ENCODE assay signal across 10 mouse cellular contexts in genomic region chr13:73772655-73773054, GRCm38 (mm10). TPM values are rescaled to one million over a fixed set of nuclear protein-coding genes. Genes with fewer than 3 reads are reported as not detected.
DNase-seq lines count a peak whose midpoint lies in the region; ATAC-seq and TF ChIP-seq lines count a peak whose summit lies in the region.
"Had no signal": no experiment of that assay in that cellular context is flagged by ENCODE, and none has a peak within 500 bp of the region (broad histone marks: within the 10 kb centered on the region; RNA-seq: fewer than 3 reads in every experiment).

No protein-coding gene starts in this region.

- H3K27ac ChIP-seq in heart, embryonic 10.5 days: no peak overlapping the region
- H3K27ac ChIP-seq in intestine, postnatal 0 days (ENCODE audit: low read depth, low read length): peak overlapping the region; percentile 28
- H3K27ac ChIP-seq: midbrain, embryonic 15.5 days had no signal

- TF ChIP-seq CTCF in intestine, postnatal 0 days (IDR thresholded peaks at IDR 0.05; ENCODE audit: low read depth): peak; percentile 74

- no peak overlapping the region for H3K4me3 ChIP-seq in heart, embryonic 10.5 days
- H3K4me3 ChIP-seq in intestine, postnatal 0 days (ENCODE audit: low read depth, low read length): no peak overlapping the region
- H3K4me3 ChIP-seq: midbrain, embryonic 15.5 days had no signal

- 38% methylated on average over 2 of the region's 2 CpGs for WGBS in heart, embryonic 10.5 days
- 16% methylated on average over 2 of the region's 2 CpGs for WGBS in intestine, postnatal 0 days

- no peaks in the 10 kb centered on the region for H3K9me3 ChIP-seq in heart, embryonic 10.5 days
- H3K9me3 ChIP-seq in intestine, postnatal 0 days (ENCODE audit: control insufficient read depth): no peaks in the 10 kb centered on the region
- H3K9me3 ChIP-seq: G1E; midbrain, embryonic 15.5 days had no signal

- no peak overlapping the region for H3K4me2 ChIP-seq in intestine, postnatal 0 days (replicated peaks; ENCODE audit: low read depth)
- H3K4me2 ChIP-seq: midbrain, embryonic 15.5 days had no signal

- no peak overlapping the region for H3K9ac ChIP-seq in intestine, postnatal 0 days (ENCODE audit: low read depth, low read length)
- H3K9ac ChIP-seq: midbrain, embryonic 15.5 days had no signal

- peaks cover 63% of the 10 kb centered on the region for H3K4me1 ChIP-seq in heart, embryonic 10.5 days
- H3K4me1 ChIP-seq in intestine, postnatal 0 days (replicated peaks; ENCODE audit: control insufficient read depth, insufficient read depth, low read length): peaks cover 33% of the 10 kb centered on the region

- peak; percentile 21 to 26 for DNase-seq in heart, postnatal 14 days
- no peak for DNase-seq in heart, embryonic 10.5 days (ENCODE audit: low spot score)
- peak; percentile 66 to 68 for DNase-seq in CD8-positive naive resting alpha-beta T cell, adult 2 months (ENCODE audit: low read depth in 2 of 2, low spot score in 2 of 2)
- DNase-seq in naive thymus-derived CD4-positive, alpha-beta T cell, adult 2 months (ENCODE audit: low read depth): peak; percentile 79
- no peak for DNase-seq in urinary bladder, postnatal 25 days (ENCODE audit: low spot score)
- no peak for DNase-seq in gastrocnemius, postnatal 10 days
- no peak for DNase-seq in Muller cell, postnatal 12 days (ENCODE audit: inconsistent ontology term)

- ATAC-seq in intestine, postnatal 0 days: no peak

- H3K27me3 ChIP-seq in heart, embryonic 10.5 days (ENCODE audit: insufficient read depth, poor library complexity, severe bottlenecking): no peaks in the 10 kb centered on the region
- H3K27me3 ChIP-seq in intestine, postnatal 0 days (replicated peaks; ENCODE audit: control insufficient read depth, insufficient read depth, low read length): no peaks in the 10 kb centered on the region
- H3K27me3 ChIP-seq: midbrain, embryonic 15.5 days had no signal

- intact Hi-C loops in heart, postnatal 14 days (cut with DNase I): no loop called here

- H3K36me3 ChIP-seq in heart, embryonic 10.5 days: peaks cover 18% of the 10 kb centered on the region; the same call in 1 of the 2 replicates
- H3K36me3 ChIP-seq in intestine, postnatal 0 days (ENCODE audit: control insufficient read depth, insufficient read depth): peaks cover 10% of the 10 kb centered on the region
- H3K36me3 ChIP-seq: G1E; midbrain, embryonic 15.5 days had no signal

RNA-seq across cellular contexts. Expression of gene Slc12a7, which starts 39.8 kb away (rescaled TPM):
- 100 to 1,000 TPM; 151 to 165 TPM for total RNA-seq in heart, postnatal 14 days (2021)
- 36.3 and 46.7 TPM in 2 replicates for polyA plus RNA-seq in heart, embryonic 10.5 days (2016; fragmentation: Nextera tagmentation; extraction: Ambion mirVana)
- polyA plus RNA-seq in intestine, postnatal 0 days (2015; fragmentation: Nextera tagmentation; extraction: Ambion mirVana): 12.9 and 13.4 TPM in 2 replicates
- 1 to 10 TPM; 5.5 to 7.7 TPM for total RNA-seq in gastrocnemius, postnatal 10 days (2021)

Comparison
In these comparisons a context has a peak if more than half of its experiments do, and no peak if none do; other contexts are left out.
1. DNase-seq: peak in heart, postnatal 14 days (2 of 2), CD8-positive naive resting alpha-beta T cell, adult 2 months (2 of 2) and naive thymus-derived CD4-positive, alpha-beta T cell, adult 2 months (single experiment); none in heart, embryonic 10.5 days (single experiment), urinary bladder, postnatal 25 days (single experiment), gastrocnemius, postnatal 10 days (single experiment) and Muller cell, postnatal 12 days (single experiment).
2. RNA of gene Slc12a7, which starts 39.8 kb away (total RNA-seq): 151 to 165 TPM in heart, postnatal 14 days; 5.5 to 7.7 TPM in gastrocnemius, postnatal 10 days; every median in the first group is over 10 times any median in the second.